Mouse (Mus musculus) C2C12 (cell line): ENCODE results near the gene Ciita. TPM values are rescaled to one million over a fixed set of nuclear protein-coding genes. Genes with fewer than 3 reads are reported as not detected.

Source experiments
- H3K27me3 ChIP-seq: one replicate; pipeline ENCODE4 v1.6.1; 2011; ENCODE audit not compliant: control insufficient read depth, insufficient read depth, insufficient read length
- H3K36me3 ChIP-seq: one replicate; pipeline ENCODE4 v1.6.1; 2011; ENCODE audit not compliant: control insufficient read depth, insufficient read depth
- H3K4me3 ChIP-seq: one replicate; pipeline ENCODE4 v1.5.1; 2011; ENCODE audit warnings: mild to moderate bottlenecking, control low read depth; ENCODE audit not compliant: poor library complexity, insufficient read depth, severe bottlenecking
- H3K79me2 ChIP-seq: one replicate; pipeline ENCODE4 v1.6.1; 2011; ENCODE audit not compliant: control insufficient read depth, insufficient read depth
- H3K79me3 ChIP-seq: one replicate; pipeline ENCODE4 v1.6.1; 2011; ENCODE audit warnings: low read depth, control low read depth
- H3ac ChIP-seq: one replicate; pipeline ENCODE3; 2011; ENCODE audit warnings: low read depth; ENCODE audit not compliant: control insufficient read depth, insufficient read length
- CEBPB ChIP-seq: IDR thresholded peaks from one replicate; pipeline ENCODE4 v1.6.1; 2011; ENCODE audit warnings: low read depth, mild to moderate bottlenecking, control low read depth, moderate library complexity
- CTCF ChIP-seq: IDR thresholded peaks from one replicate; pipeline ENCODE4 v1.5.1; 2011; ENCODE audit not compliant: control insufficient read depth, insufficient read depth, insufficient read length
- FOSL1 ChIP-seq: IDR thresholded peaks from one replicate; pipeline ENCODE4 v1.8.0; 2011; ENCODE audit warnings: mild to moderate bottlenecking, low read length; ENCODE audit not compliant: poor library complexity, insufficient read depth, severe bottlenecking
- MAX ChIP-seq: IDR thresholded peaks from one replicate; pipeline ENCODE4 v1.6.1; 2011; ENCODE audit warnings: mild to moderate bottlenecking, control low read depth
- MYOD1 ChIP-seq: IDR thresholded peaks from one replicate; pipeline ENCODE4 v1.6.1; 2011; ENCODE audit warnings: low read depth; ENCODE audit not compliant: control insufficient read depth, insufficient read length
- MYOG ChIP-seq: IDR thresholded peaks from one replicate; pipeline ENCODE4 v1.6.1; 2011; ENCODE audit not compliant: control insufficient read depth, insufficient read length; ENCODE audit errors: extremely low read depth
- USF1 ChIP-seq: IDR thresholded peaks from one replicate; pipeline ENCODE4 v1.6.1; 2011; ENCODE audit warnings: low read depth, mild to moderate bottlenecking, control low read depth, moderate library complexity
- polyA plus RNA-seq: library from polyadenylated mRNA; unstranded; fragments of >200 nt; fragmentation: generic; extraction: Trizol; gene quantifications from one replicate; pipeline ENCODE4 v1.2.1, GENCODE M21; 2012; ENCODE audit warnings: missing spikeins

Ciita gene
- polyA plus RNA-seq, 1 experiment: not detected

GRCm38 (mm10) chr16:10499122-10499521, 19.3 kb downstream of the Ciita start:
- no peaks in the 10 kb centered on the region for H3K36me3 ChIP-seq
- H3K79me2 ChIP-seq: no peaks in the 10 kb centered on the region
- no peak for TF ChIP-seq CEBPB
- no peak for TF ChIP-seq MAX
- TF ChIP-seq CTCF: no peak
- no peak for TF ChIP-seq USF1
- TF ChIP-seq MYOG: no peak
- no peak for TF ChIP-seq MYOD1
- TF ChIP-seq FOSL1: no peak
- no peaks in the 10 kb centered on the region for H3K79me3 ChIP-seq
- no peak overlapping the region for H3ac ChIP-seq
- H3K27me3 ChIP-seq: no peaks in the 10 kb centered on the region
- H3K4me3 ChIP-seq: no peak overlapping the region

- H3K36me3 ChIP-seq: no peaks in the 10 kb centered on the region
- H3K79me3 ChIP-seq: no peaks in the 10 kb centered on the region
- no peak overlapping the region for H3ac ChIP-seq
- no peaks in the 10 kb centered on the region for H3K27me3 ChIP-seq
- TF ChIP-seq MAX (no peak), CEBPB (no peak), MYOD1 (no peak), USF1 (no peak), MYOG (no peak), CTCF (no peak), FOSL1 (no peak)
- H3K79me2 ChIP-seq: no peaks in the 10 kb centered on the region
- H3K4me3 ChIP-seq: no peak overlapping the region
Observed at GRCm38 (mm10) chr16:10501865-10502264, 22.0 kb downstream of the Ciita start.

GRCm38 (mm10) chr16:10503058-10503457, 23.2 kb downstream of the Ciita start:
- H3K4me3 ChIP-seq: no peak overlapping the region
- TF ChIP-seq CEBPB (no peak), CTCF (no peak), MYOG (no peak), FOSL1 (no peak)
- no peaks in the 10 kb centered on the region for H3K27me3 ChIP-seq
- H3K79me2 ChIP-seq: no peaks in the 10 kb centered on the region
- H3K36me3 ChIP-seq: no peaks in the 10 kb centered on the region
- no peak overlapping the region for H3ac ChIP-seq
- no peaks in the 10 kb centered on the region for H3K79me3 ChIP-seq

GRCm38 (mm10) chr16:10507445-10507844, 27.6 kb downstream of the Ciita start:
- TF ChIP-seq MYOG: no peak
- TF ChIP-seq CEBPB: no peak
- no peak for TF ChIP-seq CTCF
- no peak for TF ChIP-seq USF1
- no peak for TF ChIP-seq MYOD1
- TF ChIP-seq FOSL1: no peak
- TF ChIP-seq MAX: no peak
- Histone ChIP-seq H3K27me3 (peaks cover 29% of the 10 kb centered on the region), H3K79me3 (no peaks in the 10 kb centered on the region), H3K79me2 (no peaks in the 10 kb centered on the region), H3K36me3 (no peaks in the 10 kb centered on the region), H3ac (no peak overlapping the region), H3K4me3 (no peak overlapping the region)

- no peak overlapping the region for H3ac ChIP-seq
- TF ChIP-seq MYOD1: no peak
- TF ChIP-seq CEBPB: no peak
- no peak for TF ChIP-seq MYOG
- no peak for TF ChIP-seq CTCF
- no peak for TF ChIP-seq FOSL1
- TF ChIP-seq MAX: no peak
- no peak for TF ChIP-seq USF1
- no peaks in the 10 kb centered on the region for H3K79me2 ChIP-seq
- no peak overlapping the region for H3K4me3 ChIP-seq
- H3K36me3 ChIP-seq: no peaks in the 10 kb centered on the region
- H3K27me3 ChIP-seq: peaks cover 38% of the 10 kb centered on the region
- no peaks in the 10 kb centered on the region for H3K79me3 ChIP-seq
Observed at GRCm38 (mm10) chr16:10508691-10509090, 28.8 kb downstream of the Ciita start.

- Histone ChIP-seq H3K79me2 (no peaks in the 10 kb centered on the region), H3K79me3 (no peaks in the 10 kb centered on the region), H3ac (no peak overlapping the region), H3K4me3 (no peak overlapping the region), H3K36me3 (no peaks in the 10 kb centered on the region), H3K27me3 (peaks cover 43% of the 10 kb centered on the region)
- TF ChIP-seq FOSL1 (no peak), USF1 (no peak), MAX (no peak), MYOG (no peak), CEBPB (no peak), CTCF (no peak), MYOD1 (no peak)
Observed at GRCm38 (mm10) chr16:10510477-10511133, 30.7 kb downstream of the Ciita start.
